Mouse (Mus musculus) forebrain, embryonic 11.5 days (tissue): ENCODE measurements around the gene Krtap5-1. TPM values are rescaled to one million over a fixed set of nuclear protein-coding genes. Genes with fewer than 3 reads are reported as not detected.
"Not testable (repeated sequence)": the region's sequence is repeated elsewhere in the genome, so short reads cannot be mapped to it uniquely, and the experiment has no call there.

ENCODE experiments used
- ATAC-seq: fragments of 200-750 bp; cut with Nextera tagmentation; replicated peaks from 2 replicates; pipeline ENCODE4 v1.8.0; 2017; ENCODE audit warnings: moderate TSS enrichment; ENCODE audit not compliant: low FRiP score
- DNase-seq: peaks from one replicate; pipeline ENCODE4 v3.0.0-alpha.2; 2017; ENCODE audit warnings: low spot score
- H3K27ac ChIP-seq: fragments of 300-500 bp; sonication (generic); 2 replicates; pipeline ENCODE4 v1.5.1; 2014; ENCODE audit warnings: low read depth, low read length
- H3K27me3 ChIP-seq: fragments of 300-500 bp; sonication (generic); 2 replicates; pipeline ENCODE4 v1.6.1; 2014; ENCODE audit warnings: mild to moderate bottlenecking, low read length, mixed read lengths; ENCODE audit not compliant: control insufficient read depth, insufficient read depth
- H3K36me3 ChIP-seq: fragments of 300-500 bp; sonication (generic); 2 replicates; pipeline ENCODE4 v1.6.1; 2014; ENCODE audit warnings: mild to moderate bottlenecking, low read length, moderate library complexity, mixed read lengths; ENCODE audit not compliant: control insufficient read depth, insufficient read depth
- H3K4me1 ChIP-seq: fragments of 300-500 bp; sonication (generic); replicated peaks from 2 replicates; pipeline ENCODE4 v1.6.1; 2014; ENCODE audit warnings: low read length, mixed read lengths; ENCODE audit not compliant: control insufficient read depth, insufficient read depth
- H3K4me2 ChIP-seq: fragments of 300-500 bp; sonication (generic); 2 replicates; pipeline ENCODE4 v1.6.1; 2014; ENCODE audit warnings: low read depth, mild to moderate bottlenecking, low read length, moderate library complexity, mixed read lengths; ENCODE audit not compliant: severe bottlenecking
- H3K4me3 ChIP-seq: fragments of 300-500 bp; sonication (generic); 2 replicates; pipeline ENCODE4 v1.5.1; 2014; ENCODE audit warnings: low read depth, low read length
- H3K9ac ChIP-seq: fragments of 300-500 bp; sonication (generic); 2 replicates; pipeline ENCODE4 v1.6.1; 2014; ENCODE audit warnings: low read length
- H3K9me3 ChIP-seq: fragments of 300-500 bp; sonication (generic); 2 replicates; pipeline ENCODE4 v1.6.1; 2016; ENCODE audit warnings: low read length, mixed read lengths; ENCODE audit not compliant: control insufficient read depth
- WGBS: fragments of 180-500 bp; shearing (Covaris S2); extraction: QIAGEN DNeasy Blood & Tissue Kit; methylation state at CpG from one replicate; pipeline ENCODE4 v1.1.7; 2014; 5-methylcytosine and 5-hydroxymethylcytosine counted together
- polyA plus RNA-seq: library from polyadenylated mRNA; unstranded; fragments of >200 nt; fragmentation: Nextera tagmentation; extraction: Ambion mirVana; gene quantifications from 2 replicates; pipeline ENCODE4 v1.2.1, GENCODE M21; 2014

Gene Krtap5-1
- polyA plus RNA-seq, 1 experiment from 2014 or later: not detected

DNA sequence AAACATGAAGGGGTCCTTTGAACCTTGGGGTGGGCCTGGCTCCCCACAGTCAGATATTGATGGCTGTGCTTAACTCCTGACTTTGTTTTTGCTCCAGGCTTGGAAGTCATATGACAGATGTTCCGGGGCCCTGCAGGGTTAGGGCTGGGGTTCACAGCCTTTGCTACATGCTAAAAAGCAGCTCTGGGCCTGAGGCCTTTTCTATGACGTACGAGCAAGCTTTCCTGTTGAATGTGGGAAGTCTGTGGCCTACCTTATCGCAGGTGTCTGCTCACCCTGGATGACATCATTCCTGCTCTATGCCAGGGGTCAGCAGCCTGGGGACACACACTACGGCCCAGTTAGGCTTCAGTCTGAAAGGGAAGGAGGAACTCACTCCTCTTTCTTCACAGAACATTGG is 20.3 kb upstream of the Krtap5-1 start:
- no peaks in the 10 kb centered on the region for H3K9me3 ChIP-seq
- H3K4me2 ChIP-seq: no peak overlapping the region
- H3K4me1 ChIP-seq: no peaks in the 10 kb centered on the region
- ATAC-seq: no peak
- H3K36me3 ChIP-seq: no peaks in the 10 kb centered on the region
- no peak overlapping the region for H3K9ac ChIP-seq
- no peaks in the 10 kb centered on the region for H3K27me3 ChIP-seq
- H3K27ac ChIP-seq: no peak overlapping the region
- no peak overlapping the region for H3K4me3 ChIP-seq
- no peak for DNase-seq
- 85% methylated on average over 5 of the region's 5 CpGs for WGBS

DNA sequence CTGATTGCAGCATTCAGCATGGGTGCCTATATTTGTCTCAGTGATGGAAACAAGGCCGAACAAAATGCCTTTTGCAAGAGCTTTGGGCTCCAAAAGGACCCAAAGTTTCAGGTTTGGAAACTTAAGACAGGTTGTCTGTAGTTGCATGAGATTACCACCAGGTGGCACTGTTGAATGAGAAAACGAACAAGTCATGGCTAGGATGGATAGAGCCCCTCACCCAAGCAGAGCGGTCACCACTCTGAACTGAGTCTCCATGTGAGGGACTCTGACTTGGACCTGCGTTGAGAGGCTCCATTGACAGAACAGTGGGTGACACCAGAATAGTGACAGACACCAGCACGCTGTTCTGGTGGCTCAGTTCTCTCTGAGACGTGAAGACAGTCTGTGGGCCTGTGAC is 19.6 kb upstream of the Krtap5-1 start:
- no peaks in the 10 kb centered on the region for H3K27me3 ChIP-seq
- WGBS: 49% methylated on average over 6 of the region's 6 CpGs
- no peak overlapping the region for H3K9ac ChIP-seq
- no peaks in the 10 kb centered on the region for H3K36me3 ChIP-seq
- no peak overlapping the region for H3K4me2 ChIP-seq
- ATAC-seq: no peak
- DNase-seq: peak; percentile 60
- no peaks in the 10 kb centered on the region for H3K4me1 ChIP-seq
- no peaks in the 10 kb centered on the region for H3K9me3 ChIP-seq
- H3K27ac ChIP-seq: no peak overlapping the region
- H3K4me3 ChIP-seq: no peak overlapping the region

DNA sequence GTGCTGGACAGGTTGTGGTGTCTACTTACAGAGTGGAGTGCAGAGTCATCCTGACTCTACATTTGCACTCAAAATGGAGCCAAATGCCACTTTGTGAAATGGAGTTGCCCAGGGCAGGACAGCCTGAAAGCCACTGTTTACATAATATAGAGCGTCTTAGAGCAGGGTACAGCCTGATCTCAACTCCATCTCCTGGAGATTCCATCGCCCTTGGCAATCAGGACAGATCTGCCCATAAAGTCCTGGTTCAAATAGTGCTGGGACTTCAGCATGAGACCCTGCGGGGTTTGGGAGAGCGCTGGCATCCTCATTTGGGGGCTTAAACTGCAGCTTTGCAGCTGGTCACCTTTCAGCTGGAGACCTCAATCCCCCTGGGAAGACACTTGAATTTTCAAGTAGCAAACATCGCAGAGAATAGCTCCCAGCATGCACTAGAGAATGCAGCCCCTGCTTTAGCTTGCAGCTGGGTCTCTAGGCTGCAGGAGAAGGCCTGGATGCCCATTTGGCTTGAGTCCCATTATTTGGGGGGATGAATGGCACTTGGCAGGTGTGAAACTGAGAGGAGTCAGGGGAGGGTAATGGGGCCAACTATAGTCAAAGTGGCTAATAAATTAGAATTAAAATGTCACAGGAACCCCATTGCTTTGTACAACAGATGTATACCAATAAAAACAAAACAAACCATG is 17.8 kb upstream of the Krtap5-1 start:
- WGBS: 52% methylated on average over 5 of the region's 5 CpGs
- no peak overlapping the region for H3K27ac ChIP-seq
- no peak overlapping the region for H3K9ac ChIP-seq
- no peak overlapping the region for H3K4me2 ChIP-seq
- H3K4me3 ChIP-seq: no peak overlapping the region
- no peaks in the 10 kb centered on the region for H3K27me3 ChIP-seq
- DNase-seq (no peak), ATAC-seq (no peak)
- no peaks in the 10 kb centered on the region for H3K9me3 ChIP-seq
- no peaks in the 10 kb centered on the region for H3K36me3 ChIP-seq
- no peaks in the 10 kb centered on the region for H3K4me1 ChIP-seq

DNA sequence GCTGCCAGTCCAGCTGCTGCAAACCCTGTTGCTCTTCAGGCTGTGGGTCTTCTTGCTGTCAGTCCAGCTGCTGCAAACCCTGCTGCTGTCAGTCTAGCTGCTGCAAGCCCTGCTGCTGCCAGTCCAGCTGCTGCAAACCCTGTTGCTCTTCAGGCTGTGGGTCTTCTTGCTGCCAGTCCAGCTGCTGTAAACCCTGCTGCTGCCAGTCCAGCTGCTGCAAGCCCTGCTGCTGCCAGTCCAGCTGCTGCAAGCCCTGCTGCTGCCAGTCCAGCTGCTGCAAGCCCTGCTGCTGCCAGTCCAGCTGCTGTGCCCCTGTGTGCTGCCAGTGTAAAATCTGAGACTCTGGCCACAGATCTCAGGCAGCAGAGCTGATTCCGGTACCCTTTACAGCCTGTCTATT is 7.0 kb upstream of the Krtap5-1 start:
- not testable (repeated sequence) for H3K27ac ChIP-seq, H3K4me1 ChIP-seq, H3K9me3 ChIP-seq, DNase-seq, H3K36me3 ChIP-seq, H3K4me3 ChIP-seq, H3K27me3 ChIP-seq, ATAC-seq, H3K4me2 ChIP-seq, H3K9ac ChIP-seq
- 86% methylated on average over 1 of the region's 1 CpGs for WGBS

DNA sequence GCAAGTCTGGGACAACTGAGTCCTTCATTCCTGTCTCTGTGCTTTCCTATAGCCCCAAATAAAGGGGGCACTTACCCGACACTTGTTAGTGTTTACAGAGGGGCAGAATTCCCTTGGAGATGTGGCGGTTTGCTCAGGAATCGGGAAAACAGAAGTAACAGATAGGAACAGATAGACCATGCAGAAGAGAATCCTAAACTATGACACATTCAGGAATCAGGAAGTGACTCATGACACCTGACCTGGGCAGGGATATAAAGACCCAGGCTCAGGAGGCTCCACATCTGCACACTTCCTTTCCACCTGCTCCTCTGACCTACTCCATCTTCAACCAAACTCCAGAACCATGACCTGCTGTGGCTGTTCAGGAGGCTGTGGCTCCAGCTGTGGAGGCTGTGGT is 6.3 kb upstream of the Krtap5-1 start, which contains the start of gene Krtap5-4:
TSS of gene Krtap5-4 (plus strand) at position 301 of the 400 bp plus-strand sequence.
- Histone ChIP-seq H3K27ac (no peak within 1 kb of the TSS), H3K4me2 (no peak within 1 kb of the TSS), H3K36me3 (no peaks in the 10 kb centered on the region), H3K27me3 (no peaks in the 10 kb centered on the region), H3K9ac (no peak within 1 kb of the TSS), H3K4me3 (no peak within 1 kb of the TSS), H3K9me3 (no peaks in the 10 kb centered on the region), H3K4me1 (no peaks in the 10 kb centered on the region)
- WGBS: 69% methylated on average over 3 of the region's 3 CpGs
- ATAC-seq (no peak), DNase-seq (no peak)

DNA sequence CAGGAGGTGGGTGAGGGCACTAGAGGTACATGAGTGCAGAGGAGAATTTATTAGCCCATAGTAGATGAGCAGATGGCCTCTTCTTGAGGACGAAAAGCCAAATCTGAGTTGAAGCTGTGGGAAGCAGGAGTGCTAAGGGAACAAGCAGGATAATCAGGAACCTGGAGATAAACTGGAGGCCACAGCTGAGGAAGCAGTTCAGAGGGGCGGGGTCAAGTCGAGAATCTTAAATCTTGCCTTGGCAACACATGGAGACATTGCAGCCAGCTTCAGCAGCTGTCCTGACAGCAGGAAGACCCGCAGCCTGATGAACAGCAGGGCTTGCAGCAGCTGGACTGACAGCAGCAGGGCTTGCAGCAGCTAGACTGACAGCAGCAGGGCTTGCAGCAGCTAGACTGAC is 810 bp downstream of the Krtap5-1 start:
- H3K4me3 ChIP-seq, ATAC-seq, H3K9ac ChIP-seq, H3K27ac ChIP-seq, H3K9me3 ChIP-seq, DNase-seq, H3K36me3 ChIP-seq, H3K4me1 ChIP-seq, H3K27me3 ChIP-seq, H3K4me2 ChIP-seq: not testable (repeated sequence)
- 43% methylated on average over 4 of the region's 4 CpGs for WGBS

DNA sequence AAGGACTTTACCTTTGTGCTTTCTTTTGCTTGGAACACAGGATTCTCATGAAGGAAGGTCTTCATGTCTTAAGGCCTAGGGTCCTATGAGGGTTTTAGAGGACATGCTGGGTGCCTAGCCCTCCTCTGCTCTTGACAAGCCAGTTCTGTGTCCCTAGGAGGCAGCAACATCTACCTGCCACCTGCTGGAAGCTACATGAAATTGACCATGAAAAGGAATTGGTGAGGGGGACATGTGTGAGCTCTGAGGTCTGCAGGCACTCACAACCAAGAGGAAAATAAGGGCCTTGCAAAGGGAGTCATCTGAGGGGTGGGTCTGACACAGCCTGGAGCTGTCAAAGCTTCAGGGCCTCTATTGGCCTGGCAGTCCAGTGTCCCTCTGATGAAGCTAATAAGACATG is 1.5 kb downstream of the Krtap5-1 start:
- Histone ChIP-seq H3K36me3 (no peaks in the 10 kb centered on the region), H3K4me1 (no peaks in the 10 kb centered on the region), H3K4me3 (no peak overlapping the region), H3K9me3 (no peaks in the 10 kb centered on the region), H3K27me3 (no peaks in the 10 kb centered on the region), H3K9ac (no peak overlapping the region), H3K27ac (no peak overlapping the region), H3K4me2 (no peak overlapping the region)
- ATAC-seq (no peak), DNase-seq (no peak)

DNA sequence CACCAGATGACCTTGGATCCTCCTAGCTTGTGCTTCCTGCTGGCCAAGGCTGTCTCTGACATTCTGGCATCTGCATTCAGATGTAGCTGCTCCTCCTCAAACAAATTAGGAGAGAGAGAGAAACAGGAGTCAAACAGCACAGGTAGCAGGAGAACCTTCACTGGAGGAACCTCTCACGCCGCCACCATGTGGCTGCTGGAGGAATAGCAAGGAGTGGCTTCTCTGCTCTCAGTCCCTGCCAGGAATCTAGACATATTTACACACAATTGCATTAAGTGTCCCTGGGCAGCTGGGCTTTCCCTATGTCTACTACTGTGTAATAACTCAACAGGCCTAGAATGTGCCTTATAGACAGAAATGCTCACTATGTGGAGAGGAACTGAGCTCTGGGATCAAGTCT is 3.1 kb downstream of the Krtap5-1 start:
- WGBS: 0% methylated on average over 2 of the region's 2 CpGs
- DNase-seq: peak; percentile 64
- H3K4me1 ChIP-seq, ATAC-seq, H3K27ac ChIP-seq, H3K9me3 ChIP-seq, H3K27me3 ChIP-seq, H3K4me2 ChIP-seq, H3K9ac ChIP-seq, H3K4me3 ChIP-seq, H3K36me3 ChIP-seq: not testable (repeated sequence)

DNA sequence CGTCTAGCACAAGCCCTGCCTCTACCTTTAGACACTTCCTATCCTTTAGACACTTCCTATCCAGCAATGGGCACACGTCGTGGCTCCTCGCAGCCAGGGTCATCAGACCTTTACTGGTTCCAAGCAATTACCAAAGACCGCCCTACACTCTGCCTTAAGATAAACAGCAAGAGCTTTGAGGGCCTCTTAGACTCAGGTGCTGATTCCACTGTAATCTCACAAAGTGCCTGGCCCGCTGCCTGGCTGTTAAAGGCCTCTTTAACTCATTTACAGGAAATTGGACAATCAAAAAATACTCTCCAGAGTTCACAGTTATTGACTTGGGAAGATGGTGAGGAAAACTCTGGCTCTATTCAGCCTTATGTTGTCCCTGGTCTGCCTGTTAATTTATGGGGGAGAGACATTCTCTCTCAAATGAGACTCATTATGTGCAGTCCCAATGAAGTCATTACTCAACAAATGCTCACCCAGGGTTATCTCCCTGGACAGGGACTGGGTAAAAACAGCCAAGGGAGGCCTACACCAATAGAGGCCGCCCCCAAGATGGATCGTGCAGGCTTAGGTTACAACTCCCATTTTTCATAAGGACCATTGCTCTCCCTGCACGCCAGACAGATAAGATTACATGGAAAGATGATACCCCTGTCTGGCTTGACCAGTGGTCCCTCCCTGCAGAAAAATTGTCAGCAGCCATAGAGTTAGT is 10.9 kb downstream of the Krtap5-1 start:
- not testable (repeated sequence) for H3K4me3 ChIP-seq, ATAC-seq, H3K9me3 ChIP-seq, H3K4me2 ChIP-seq, H3K36me3 ChIP-seq, H3K9ac ChIP-seq, H3K4me1 ChIP-seq, H3K27me3 ChIP-seq, H3K27ac ChIP-seq, DNase-seq
- 79% methylated on average over 9 of the region's 9 CpGs for WGBS
